Mouse (Mus musculus) hindbrain, embryonic 13.5 days (tissue): ENCODE measurements around the gene Slc16a12. TPM values are rescaled to one million over a fixed set of nuclear protein-coding genes. Genes with fewer than 3 reads are reported as not detected.

Source experiments
- ATAC-seq: fragments of 200-750 bp; cut with Nextera tagmentation; 2 replicates; pipeline ENCODE4 v1.8.0; 2017; ENCODE audit warnings: moderate TSS enrichment; ENCODE audit not compliant: low FRiP score
- H3K27ac ChIP-seq: fragments of 300-500 bp; sonication (generic); 2 replicates; pipeline ENCODE4 v1.5.1; 2015; ENCODE audit warnings: inconsistent platforms, mild to moderate bottlenecking, moderate library complexity
- H3K27me3 ChIP-seq: fragments of 300-500 bp; sonication (generic); 2 replicates; pipeline ENCODE4 v1.6.1; 2015; ENCODE audit warnings: mild to moderate bottlenecking, inconsistent platforms
- H3K36me3 ChIP-seq: fragments of 300-500 bp; sonication (generic); 2 replicates; pipeline ENCODE4 v1.6.1; 2015; ENCODE audit warnings: mild to moderate bottlenecking, inconsistent platforms
- H3K4me1 ChIP-seq: fragments of 300-500 bp; sonication (generic); replicated peaks from 2 replicates; pipeline ENCODE4 v1.6.1; 2015; ENCODE audit warnings: inconsistent platforms
- H3K4me2 ChIP-seq: fragments of 300-500 bp; sonication (generic); 2 replicates; pipeline ENCODE4 v1.6.1; 2015; ENCODE audit warnings: inconsistent platforms, mild to moderate bottlenecking, moderate library complexity
- H3K4me3 ChIP-seq: fragments of 300-500 bp; sonication (generic); 2 replicates; pipeline ENCODE4 v1.5.1; 2015; ENCODE audit warnings: mild to moderate bottlenecking, inconsistent platforms
- H3K9ac ChIP-seq: fragments of 300-500 bp; sonication (generic); 2 replicates; pipeline ENCODE4 v1.6.1; 2015; ENCODE audit warnings: mild to moderate bottlenecking, inconsistent platforms
- H3K9me3 ChIP-seq: fragments of 300-500 bp; sonication (generic); 2 replicates; pipeline ENCODE4 v1.6.1; 2016; ENCODE audit warnings: inconsistent platforms
- WGBS: fragments of 180-500 bp; shearing (Covaris S2); methylation state at CpG from one replicate; pipeline ENCODE4 v1.1.7; 2015; 5-methylcytosine and 5-hydroxymethylcytosine counted together
- polyA plus RNA-seq: library from polyadenylated mRNA; unstranded; fragments of >200 nt; fragmentation: Nextera tagmentation; extraction: Ambion mirVana; gene quantifications from 2 replicates; pipeline ENCODE4 v1.2.1, GENCODE M21; 2015

The Slc16a12 gene
- polyA plus RNA-seq, 1 experiment from 2014 or later: 3.9 TPM

- Histone ChIP-seq H3K27me3 (no peaks in the 10 kb centered on the region), H3K9ac (no peak overlapping the region), H3K9me3 (no peaks in the 10 kb centered on the region), H3K4me2 (no peak overlapping the region), H3K4me3 (no peak overlapping the region), H3K4me1 (no peaks in the 10 kb centered on the region), H3K27ac (no peak overlapping the region), H3K36me3 (no peaks in the 10 kb centered on the region)
- no peak for ATAC-seq
- WGBS: 91% methylated on average over 4 of the region's 4 CpGs
These were observed 22.5 kb downstream of the Slc16a12 start for GRCm38 (mm10) chr19:34724598-34724997.

GRCm38 (mm10) chr19:34722541-34722940 is 24.5 kb downstream of the Slc16a12 start:
- WGBS: 82% methylated on average over 3 of the region's 3 CpGs
- no peak for ATAC-seq

GRCm38 (mm10) chr19:34720130-34720529 is 27.0 kb downstream of the Slc16a12 start:
- no peaks in the 10 kb centered on the region for H3K36me3 ChIP-seq
- H3K4me3 ChIP-seq: no peak overlapping the region
- no peak overlapping the region for H3K9ac ChIP-seq
- no peak for ATAC-seq
- no peaks in the 10 kb centered on the region for H3K9me3 ChIP-seq
- no peak overlapping the region for H3K4me2 ChIP-seq
- H3K27ac ChIP-seq: no peak overlapping the region
- H3K4me1 ChIP-seq: no peaks in the 10 kb centered on the region
- no peaks in the 10 kb centered on the region for H3K27me3 ChIP-seq

More at GRCm38 (mm10) chr19:34722541-34722940, 24.5 kb downstream of the Slc16a12 start:
- H3K9me3 ChIP-seq: no peaks in the 10 kb centered on the region
- no peak overlapping the region for H3K4me3 ChIP-seq
- H3K4me1 ChIP-seq: no peaks in the 10 kb centered on the region
- H3K36me3 ChIP-seq: no peaks in the 10 kb centered on the region
- no peak overlapping the region for H3K27ac ChIP-seq
- H3K9ac ChIP-seq: no peak overlapping the region
- H3K27me3 ChIP-seq: no peaks in the 10 kb centered on the region
- no peak overlapping the region for H3K4me2 ChIP-seq

GRCm38 (mm10) chr19:34718963-34719362 is 28.1 kb downstream of the Slc16a12 start:
- Histone ChIP-seq H3K27me3 (no peaks in the 10 kb centered on the region), H3K9ac (no peak overlapping the region), H3K4me1 (no peaks in the 10 kb centered on the region), H3K4me3 (no peak overlapping the region), H3K9me3 (no peaks in the 10 kb centered on the region), H3K36me3 (no peaks in the 10 kb centered on the region), H3K4me2 (no peak overlapping the region), H3K27ac (no peak overlapping the region)
- WGBS: 90% methylated on average over 5 of the region's 5 CpGs
- ATAC-seq: no peak

- 71% methylated on average over 2 of the region's 2 CpGs for WGBS
- H3K4me3 ChIP-seq: no peak overlapping the region
- no peak overlapping the region for H3K9ac ChIP-seq
- no peaks in the 10 kb centered on the region for H3K9me3 ChIP-seq
- no peak overlapping the region for H3K27ac ChIP-seq
- ATAC-seq: no peak
- no peaks in the 10 kb centered on the region for H3K4me1 ChIP-seq
- no peaks in the 10 kb centered on the region for H3K36me3 ChIP-seq
- no peaks in the 10 kb centered on the region for H3K27me3 ChIP-seq
- H3K4me2 ChIP-seq: no peak overlapping the region
These were observed 28.6 kb downstream of the Slc16a12 start for GRCm38 (mm10) chr19:34718478-34718877.

GRCm38 (mm10) chr19:34715895-34716294 is 31.2 kb downstream of the Slc16a12 start:
- H3K9ac ChIP-seq: no peak overlapping the region
- no peaks in the 10 kb centered on the region for H3K4me1 ChIP-seq
- H3K4me3 ChIP-seq: no peak overlapping the region
- H3K4me2 ChIP-seq: no peak overlapping the region
- no peak for ATAC-seq
- H3K9me3 ChIP-seq: no peaks in the 10 kb centered on the region
- H3K36me3 ChIP-seq: no peaks in the 10 kb centered on the region
- no peaks in the 10 kb centered on the region for H3K27me3 ChIP-seq
- no peak overlapping the region for H3K27ac ChIP-seq
- 79% methylated on average over 1 of the region's 1 CpGs for WGBS

DNA sequence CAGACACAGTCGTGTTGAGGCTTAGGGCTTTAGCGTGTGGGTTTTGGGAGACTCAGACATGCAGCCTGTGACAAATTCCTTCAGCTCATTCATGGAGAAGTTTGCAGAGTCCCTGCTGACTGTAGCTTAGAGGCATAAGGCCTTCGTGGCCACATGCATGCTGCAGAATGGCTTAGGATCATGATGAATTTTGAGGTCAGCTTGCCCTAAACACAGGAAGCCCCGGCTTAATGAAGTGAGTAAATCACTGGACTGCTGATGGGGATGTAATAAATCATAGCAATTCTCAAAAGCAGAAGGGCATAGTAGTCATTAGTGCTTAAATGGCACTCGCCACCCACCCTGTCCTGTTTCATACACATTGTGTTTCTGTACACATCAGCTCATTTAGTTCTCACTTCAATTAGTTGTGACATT is 32.8 kb downstream of the Slc16a12 start:
- no peak overlapping the region for H3K4me2 ChIP-seq
- H3K27me3 ChIP-seq: no peaks in the 10 kb centered on the region
- H3K9me3 ChIP-seq: no peaks in the 10 kb centered on the region
- no peaks in the 10 kb centered on the region for H3K36me3 ChIP-seq
- no peak overlapping the region for H3K9ac ChIP-seq
- ATAC-seq: peak; percentile 57; the same call in 1 of the 2 replicates
- 56% methylated on average over 5 of the region's 5 CpGs for WGBS
- no peak overlapping the region for H3K27ac ChIP-seq
- H3K4me3 ChIP-seq: no peak overlapping the region
- no peaks in the 10 kb centered on the region for H3K4me1 ChIP-seq

DNA sequence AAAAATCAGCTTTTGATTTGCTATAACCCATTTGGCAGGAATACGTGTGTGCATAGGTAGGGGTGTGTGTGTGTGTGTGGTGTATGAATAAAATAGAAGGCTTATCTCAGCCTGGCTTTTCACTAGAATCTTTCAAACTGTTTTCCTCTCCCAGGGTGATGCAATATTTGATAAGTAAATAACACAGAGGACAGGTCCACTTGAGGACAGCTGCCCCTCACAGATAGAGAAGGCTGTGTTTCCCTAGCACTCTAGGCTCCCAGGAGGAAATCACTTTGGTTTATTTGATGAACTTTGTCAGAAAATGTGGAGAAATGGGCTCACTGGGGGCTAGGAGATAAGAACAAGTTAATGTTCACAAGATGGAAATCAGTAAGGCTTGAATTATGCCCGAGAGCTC is 35.0 kb downstream of the Slc16a12 start:
- WGBS: 83% methylated on average over 2 of the region's 2 CpGs
- no peaks in the 10 kb centered on the region for H3K9me3 ChIP-seq

DNA sequence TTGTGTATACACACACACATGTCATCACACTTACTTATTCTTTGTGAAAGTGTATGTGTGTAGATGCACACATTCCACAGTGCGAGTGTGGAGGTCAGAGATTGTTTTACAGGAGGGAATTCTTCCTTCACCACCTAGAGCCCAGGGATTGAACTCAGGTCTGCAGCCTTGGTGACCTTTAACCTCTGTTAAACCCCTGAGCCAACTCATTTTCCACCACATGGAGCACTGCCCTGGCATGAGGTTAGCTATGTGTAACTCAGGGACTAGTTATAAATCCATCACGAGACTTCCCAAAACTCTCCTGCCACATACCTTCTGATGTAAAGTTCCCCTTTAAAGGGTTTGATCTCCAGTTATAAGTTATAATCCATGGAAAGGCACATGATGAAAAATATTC is 38.9 kb downstream of the Slc16a12 start:
- Histone ChIP-seq H3K4me1 (no peaks in the 10 kb centered on the region), H3K27me3 (no peaks in the 10 kb centered on the region), H3K4me2 (no peak overlapping the region), H3K27ac (no peak overlapping the region), H3K4me3 (no peak overlapping the region), H3K9ac (no peak overlapping the region), H3K36me3 (no peaks in the 10 kb centered on the region), H3K9me3 (no peaks in the 10 kb centered on the region)
- ATAC-seq: no peak
- WGBS: 94% methylated on average over 2 of the region's 2 CpGs

More for the DNA sequence above, 35.0 kb downstream of the Slc16a12 start:
- Histone ChIP-seq H3K27ac (no peak overlapping the region), H3K27me3 (no peaks in the 10 kb centered on the region), H3K9ac (no peak overlapping the region), H3K4me3 (no peak overlapping the region), H3K4me2 (no peak overlapping the region), H3K4me1 (no peaks in the 10 kb centered on the region), H3K36me3 (no peaks in the 10 kb centered on the region)
- no peak for ATAC-seq

GRCm38 (mm10) chr19:34707571-34707970 is 39.5 kb downstream of the Slc16a12 start:
- no peaks in the 10 kb centered on the region for H3K36me3 ChIP-seq
- ATAC-seq: no peak
- no peak overlapping the region for H3K9ac ChIP-seq
- 68% methylated on average over 2 of the region's 2 CpGs for WGBS
- no peak overlapping the region for H3K4me3 ChIP-seq
- no peaks in the 10 kb centered on the region for H3K27me3 ChIP-seq
- no peaks in the 10 kb centered on the region for H3K4me1 ChIP-seq
- no peak overlapping the region for H3K27ac ChIP-seq
- no peak overlapping the region for H3K4me2 ChIP-seq
- no peaks in the 10 kb centered on the region for H3K9me3 ChIP-seq

DNA sequence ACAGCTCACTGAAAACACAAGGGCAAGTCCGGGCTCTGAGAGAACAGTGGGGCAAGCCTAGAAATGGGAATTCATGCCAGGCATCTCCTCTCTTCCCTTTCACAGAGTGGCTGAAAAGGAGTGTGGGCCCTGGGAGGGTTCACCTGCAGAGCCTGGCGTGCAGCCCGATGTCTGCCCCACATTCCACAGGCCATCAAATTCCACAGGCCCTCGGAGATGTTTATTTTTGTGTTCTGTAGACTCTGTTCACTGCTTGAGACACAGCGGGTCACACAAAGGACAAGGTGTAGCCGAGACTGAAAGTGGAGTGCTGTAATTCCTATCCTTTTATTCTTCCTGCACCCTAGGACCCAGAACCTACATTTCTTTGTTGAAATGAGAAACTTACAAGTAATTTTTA is 40.8 kb downstream of the Slc16a12 start:
- Histone ChIP-seq H3K9me3 (no peaks in the 10 kb centered on the region), H3K27me3 (no peaks in the 10 kb centered on the region), H3K4me2 (no peak overlapping the region), H3K4me1 (no peaks in the 10 kb centered on the region), H3K9ac (no peak overlapping the region), H3K4me3 (no peak overlapping the region), H3K36me3 (no peaks in the 10 kb centered on the region), H3K27ac (no peak overlapping the region)
- ATAC-seq: no peak
- WGBS: 68% methylated on average over 6 of the region's 6 CpGs

DNA sequence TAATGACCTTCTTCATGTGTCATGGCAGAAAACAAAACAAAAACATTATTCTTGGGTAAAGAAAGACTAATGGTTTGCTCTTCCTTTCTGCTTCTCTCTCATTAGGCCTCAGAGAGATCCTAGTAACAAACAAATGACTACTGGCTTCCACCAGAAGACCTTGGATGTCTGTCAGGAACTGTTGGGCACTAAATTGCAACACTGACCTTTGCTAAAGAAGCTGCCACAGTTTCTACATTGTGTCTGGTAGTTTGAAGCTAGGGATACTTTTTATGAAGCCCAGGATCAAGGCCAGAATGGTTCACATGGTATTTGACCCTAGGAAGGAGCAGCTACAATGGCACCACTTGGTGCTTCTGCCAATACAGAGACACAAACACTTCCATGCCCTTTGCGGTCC is 41.9 kb downstream of the Slc16a12 start:
- Histone ChIP-seq H3K9me3 (no peaks in the 10 kb centered on the region), H3K9ac (no peak overlapping the region), H3K27ac (no peak overlapping the region), H3K4me3 (no peak overlapping the region), H3K4me1 (no peaks in the 10 kb centered on the region), H3K27me3 (no peaks in the 10 kb centered on the region), H3K4me2 (no peak overlapping the region), H3K36me3 (no peaks in the 10 kb centered on the region)
- no peak for ATAC-seq
- WGBS: 97% methylated on average over 1 of the region's 1 CpGs

DNA sequence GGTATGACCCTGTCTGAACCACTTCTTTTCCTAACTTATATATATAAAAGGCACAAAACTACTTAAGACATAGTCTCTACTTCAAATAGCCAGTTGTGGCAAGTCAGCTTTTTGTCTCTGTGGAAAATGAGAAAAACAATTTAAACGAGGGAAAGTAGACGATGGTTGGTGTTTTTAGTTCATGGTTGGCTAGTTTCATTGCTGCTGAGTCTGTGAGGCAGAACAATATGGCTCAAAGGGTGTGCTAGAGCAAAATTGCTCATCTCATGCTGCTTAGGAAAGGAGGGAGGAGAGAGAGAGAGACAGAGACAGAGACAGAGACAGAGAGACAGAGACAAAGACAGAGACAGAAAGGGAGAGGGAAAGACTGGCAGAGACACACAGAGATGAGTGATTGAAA is 47.8 kb downstream of the Slc16a12 start:
- no peak overlapping the region for H3K27ac ChIP-seq
- no peak overlapping the region for H3K9ac ChIP-seq
- no peaks in the 10 kb centered on the region for H3K9me3 ChIP-seq
- 69% methylated on average over 2 of the region's 2 CpGs for WGBS
- no peak for ATAC-seq
- no peaks in the 10 kb centered on the region for H3K4me1 ChIP-seq
- H3K4me3 ChIP-seq: no peak overlapping the region
- no peaks in the 10 kb centered on the region for H3K36me3 ChIP-seq
- no peak overlapping the region for H3K4me2 ChIP-seq
- no peaks in the 10 kb centered on the region for H3K27me3 ChIP-seq

GRCm38 (mm10) chr19:34698852-34699251 is 48.2 kb downstream of the Slc16a12 start:
- no peaks in the 10 kb centered on the region for H3K9me3 ChIP-seq
- no peak overlapping the region for H3K9ac ChIP-seq
- H3K36me3 ChIP-seq: no peaks in the 10 kb centered on the region
- no peak overlapping the region for H3K4me2 ChIP-seq
- no peak overlapping the region for H3K27ac ChIP-seq
- H3K27me3 ChIP-seq: no peaks in the 10 kb centered on the region
- H3K4me3 ChIP-seq: no peak overlapping the region
- ATAC-seq: no peak
- no peaks in the 10 kb centered on the region for H3K4me1 ChIP-seq
- WGBS: 44% methylated on average over 1 of the region's 1 CpGs
